Mouse (Mus musculus): Measurements from ENCODE around the gene Slc2a1. TPM values are rescaled to one million over a fixed set of nuclear protein-coding genes. Genes with fewer than 3 reads are reported as not detected.

The Slc2a1 gene
- polyA plus RNA-seq, 1 experiment from 2014 or later, result 158 TPM

DNA sequence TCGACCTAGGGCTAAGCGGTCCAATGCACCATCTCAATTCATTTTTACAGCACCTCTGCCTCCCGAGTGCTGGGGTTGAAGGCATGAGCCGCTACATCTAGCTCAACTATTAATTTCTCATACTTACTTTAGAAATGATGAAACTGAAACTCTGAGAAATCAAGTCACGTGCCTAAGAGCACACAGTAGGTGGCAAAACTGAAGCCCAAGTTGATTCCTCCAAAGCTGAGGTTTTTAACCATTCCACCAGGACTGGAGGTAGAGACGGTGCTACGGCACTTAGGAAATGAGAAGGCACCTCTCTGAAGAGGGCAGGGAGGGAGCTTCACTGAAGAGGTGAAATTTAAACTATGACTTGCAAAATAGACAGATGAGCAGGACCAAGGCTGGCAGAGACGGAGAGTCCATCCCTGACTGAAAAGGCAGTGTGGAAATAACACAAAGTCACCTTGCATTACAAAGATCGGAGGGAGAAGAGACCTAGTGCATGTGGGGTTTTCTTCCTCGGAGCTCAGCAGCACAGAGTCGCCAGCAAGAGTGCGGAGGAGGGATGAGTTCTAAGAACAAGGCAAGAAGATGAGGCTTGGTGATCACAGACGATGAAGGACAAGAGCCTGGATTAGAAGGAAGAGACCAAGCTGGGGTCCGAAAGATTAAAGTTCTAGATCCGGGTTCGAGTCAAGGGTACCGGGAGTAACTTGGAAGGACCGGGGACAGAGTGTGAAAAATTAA lies 64.6 kb downstream of the Slc2a1 start:
- H3K36me3 ChIP-seq (ENCODE audit: control insufficient read depth, insufficient read depth, low read length), result peaks cover 10% of the 10 kb centered on the region
- H3K9me3 ChIP-seq (ENCODE audit: control insufficient read depth, low read length), result no peaks in the 10 kb centered on the region
- H3K9ac ChIP-seq (ENCODE audit: low read length), result peak overlapping the region; percentile 87
- 47% methylated on average over 18 of the region's 18 CpGs for WGBS
- H3K27me3 ChIP-seq (ENCODE audit: control insufficient read depth, insufficient read depth, low read length), result no peaks in the 10 kb centered on the region
- H3K4me2 ChIP-seq, result peak overlapping the region; percentile 49
- no peak overlapping the region for H3K27ac ChIP-seq (ENCODE audit: low read depth, low read length)
- DNase-seq (ENCODE audit: low spot score, missing footprints) (peak; percentile 87), ATAC-seq (ENCODE audit: low FRiP score) (no peak)
- peaks cover 6% of the 10 kb centered on the region for H3K4me1 ChIP-seq (ENCODE audit: control insufficient read depth, insufficient read depth, low read length)
- peak overlapping the region; percentile 77 for H3K4me3 ChIP-seq (ENCODE audit: low read depth, low read length)

DNA sequence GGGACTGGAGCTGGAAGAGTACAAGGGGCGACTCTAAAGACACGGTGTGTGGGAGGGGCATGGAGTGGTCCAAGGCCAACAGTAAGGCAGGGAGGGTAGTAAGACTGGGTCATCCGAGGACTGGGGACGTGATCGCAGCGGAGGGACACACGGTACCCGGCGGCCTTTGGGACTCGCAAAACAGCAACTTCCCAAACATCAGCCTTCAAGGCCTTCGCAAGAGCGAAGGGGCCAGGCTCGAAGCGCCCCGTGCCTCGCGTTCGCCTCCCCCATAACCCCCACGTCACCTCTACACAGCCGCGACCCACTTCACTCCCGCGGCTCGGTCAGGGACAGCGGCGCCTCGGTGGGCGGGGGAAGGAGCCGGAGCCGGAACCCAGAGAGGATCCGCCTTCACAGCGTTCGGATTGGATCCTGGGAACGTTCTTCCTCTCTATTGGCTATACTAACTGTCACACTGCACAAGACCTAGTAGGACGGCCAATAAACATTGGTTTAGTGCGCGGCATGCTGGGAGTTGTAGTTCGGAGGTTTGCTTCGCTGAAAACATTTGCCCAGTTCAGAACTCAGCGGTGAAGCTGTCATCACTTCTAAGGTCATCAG lies 65.4 kb downstream of the Slc2a1 start, which contains the start of gene Zfp691:
TSS of gene Zfp691 (minus strand) at position 345 of the 603 bp plus-strand sequence.
- peaks cover 6% of the 10 kb centered on the region for H3K4me1 ChIP-seq (ENCODE audit: control insufficient read depth, insufficient read depth, low read length)
- H3K4me3 ChIP-seq (ENCODE audit: low read depth, low read length), result peak within 1 kb of the TSS; percentile 77
- H3K27ac ChIP-seq (ENCODE audit: low read depth, low read length), result no peak within 1 kb of the TSS
- 0% methylated on average over 40 of the region's 40 CpGs for WGBS
- peak; percentile 99 for DNase-seq (ENCODE audit: low spot score, missing footprints)
- H3K9ac ChIP-seq (ENCODE audit: low read length), result peak within 1 kb of the TSS; percentile 87
- no peaks in the 10 kb centered on the region for H3K27me3 ChIP-seq (ENCODE audit: control insufficient read depth, insufficient read depth, low read length)
- H3K9me3 ChIP-seq (ENCODE audit: control insufficient read depth, low read length), result no peaks in the 10 kb centered on the region
- H3K36me3 ChIP-seq (ENCODE audit: control insufficient read depth, insufficient read depth, low read length), result peaks cover 7% of the 10 kb centered on the region
- H3K4me2 ChIP-seq, result peak within 1 kb of the TSS; percentile 49
- ATAC-seq (ENCODE audit: low FRiP score), result peak; percentile 100

DNA sequence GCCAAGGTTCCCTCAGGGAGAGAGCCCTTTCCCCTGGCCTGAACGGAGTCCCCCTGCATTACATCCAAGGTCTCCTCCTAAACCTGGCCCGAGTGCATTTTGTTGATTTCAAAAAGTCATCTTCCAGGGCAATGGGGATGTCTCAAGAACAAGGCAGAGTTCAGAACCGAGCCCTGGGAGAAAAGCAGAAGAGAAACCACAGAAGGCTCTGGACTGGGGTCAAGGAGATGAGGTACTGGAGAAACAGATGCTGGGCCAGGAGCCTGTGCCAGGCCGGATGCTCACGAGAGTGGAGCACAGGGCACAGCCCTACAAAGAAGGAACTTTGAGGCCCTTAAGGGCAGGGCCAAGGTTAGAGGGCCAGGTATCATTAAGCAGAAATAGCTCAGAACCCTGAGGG lies 69.2 kb downstream of the Slc2a1 start:
- Histone ChIP-seq H3K36me3 (ENCODE audit: control insufficient read depth, insufficient read depth, low read length) (no peaks in the 10 kb centered on the region), H3K27ac (ENCODE audit: low read depth, low read length) (no peak overlapping the region), H3K4me2 (no peak overlapping the region), H3K9me3 (ENCODE audit: control insufficient read depth, low read length) (no peaks in the 10 kb centered on the region), H3K9ac (ENCODE audit: low read length) (no peak overlapping the region), H3K27me3 (ENCODE audit: control insufficient read depth, insufficient read depth, low read length) (no peaks in the 10 kb centered on the region), H3K4me1 (ENCODE audit: control insufficient read depth, insufficient read depth, low read length) (peaks cover 5% of the 10 kb centered on the region), H3K4me3 (ENCODE audit: low read depth, low read length) (no peak overlapping the region)
- WGBS, result 78% methylated on average over 5 of the region's 5 CpGs
- DNase-seq (ENCODE audit: low spot score, missing footprints), result no peak
- ATAC-seq (ENCODE audit: low FRiP score), result no peak

DNA sequence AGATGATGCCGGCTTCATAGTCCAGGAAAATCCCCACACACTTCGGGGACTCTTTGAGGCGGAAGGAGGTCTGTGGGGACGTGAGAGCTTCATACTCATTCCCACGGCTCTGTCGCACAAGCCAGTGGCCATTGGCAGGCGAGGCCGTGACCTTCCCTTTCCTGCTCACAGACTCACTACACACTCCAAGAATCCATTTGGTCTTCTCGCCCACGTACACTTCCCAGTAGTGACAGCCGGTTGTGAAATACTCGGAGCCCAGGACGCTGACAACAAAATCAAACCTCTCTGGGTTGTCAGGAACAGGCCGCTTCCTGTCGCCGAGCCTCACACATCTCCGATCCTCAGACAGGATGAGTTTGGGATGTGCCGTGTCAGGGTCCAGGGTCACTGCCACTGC lies 69.8 kb downstream of the Slc2a1 start:
- Histone ChIP-seq H3K4me2 (no peak overlapping the region), H3K4me1 (ENCODE audit: control insufficient read depth, insufficient read depth, low read length) (no peaks in the 10 kb centered on the region), H3K9me3 (ENCODE audit: control insufficient read depth, low read length) (no peaks in the 10 kb centered on the region), H3K27ac (ENCODE audit: low read depth, low read length) (no peak overlapping the region), H3K9ac (ENCODE audit: low read length) (no peak overlapping the region), H3K27me3 (ENCODE audit: control insufficient read depth, insufficient read depth, low read length) (no peaks in the 10 kb centered on the region), H3K4me3 (ENCODE audit: low read depth, low read length) (no peak overlapping the region), H3K36me3 (ENCODE audit: control insufficient read depth, insufficient read depth, low read length) (no peaks in the 10 kb centered on the region)
- DNase-seq (ENCODE audit: low spot score, missing footprints) (no peak), ATAC-seq (ENCODE audit: low FRiP score) (no peak)
- 82% methylated on average over 18 of the region's 18 CpGs for WGBS

DNA sequence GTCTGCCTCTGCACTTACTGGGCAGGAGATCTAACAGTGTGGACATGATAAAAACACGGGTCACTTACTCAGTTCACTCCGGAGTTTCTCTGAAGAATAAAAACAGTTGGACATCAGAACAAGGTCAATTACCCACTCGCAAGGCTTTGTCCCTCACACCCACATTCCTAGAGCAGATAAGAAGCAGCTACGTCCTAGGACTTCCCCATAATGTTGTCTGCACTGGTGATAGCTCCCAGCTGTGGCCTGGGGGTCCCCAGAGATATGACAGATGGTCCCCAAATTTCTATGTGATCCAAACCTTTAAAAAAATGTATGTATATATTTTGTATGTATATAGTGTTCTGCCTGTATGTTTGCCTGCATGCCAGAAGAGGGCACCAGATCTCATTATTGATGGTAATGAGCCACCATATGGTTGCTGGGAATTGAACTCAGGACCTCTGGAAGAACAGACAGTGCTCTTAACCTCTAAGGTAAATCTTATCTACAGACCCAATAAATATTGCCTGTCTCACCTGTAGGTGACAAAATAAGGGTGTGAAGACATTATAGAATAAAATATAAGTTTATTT lies 71.7 kb downstream of the Slc2a1 start:
- Histone ChIP-seq H3K4me1 (ENCODE audit: control insufficient read depth, insufficient read depth, low read length) (no peaks in the 10 kb centered on the region), H3K27ac (ENCODE audit: low read depth, low read length) (no peak overlapping the region), H3K36me3 (ENCODE audit: control insufficient read depth, insufficient read depth, low read length) (no peaks in the 10 kb centered on the region), H3K4me2 (no peak overlapping the region), H3K9me3 (ENCODE audit: control insufficient read depth, low read length) (no peaks in the 10 kb centered on the region), H3K27me3 (ENCODE audit: control insufficient read depth, insufficient read depth, low read length) (no peaks in the 10 kb centered on the region), H3K4me3 (ENCODE audit: low read depth, low read length) (no peak overlapping the region), H3K9ac (ENCODE audit: low read length) (no peak overlapping the region)
- no peak for DNase-seq (ENCODE audit: low spot score, missing footprints)
- 55% methylated on average over 4 of the region's 4 CpGs for WGBS
- no peak for ATAC-seq (ENCODE audit: low FRiP score)

DNA sequence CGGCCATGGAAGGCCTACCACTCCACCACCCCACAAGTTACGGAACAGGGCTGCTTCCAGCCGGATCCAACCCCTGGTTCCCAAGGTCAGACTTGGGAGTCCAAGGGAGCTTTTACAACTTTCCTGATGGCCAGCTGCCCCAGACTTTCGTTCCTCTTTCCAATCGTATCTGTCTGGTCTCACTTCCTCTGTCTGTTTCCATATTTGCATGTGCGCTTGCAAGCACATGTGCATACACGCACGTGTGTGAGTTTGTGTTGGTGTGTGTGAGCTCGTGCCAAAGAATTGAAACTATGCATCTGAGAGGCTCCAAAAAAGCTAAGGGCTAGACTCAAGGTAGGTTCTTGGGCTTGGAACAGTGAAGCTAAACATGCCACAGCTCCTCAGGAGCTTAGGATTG lies 72.9 kb downstream of the Slc2a1 start:
- ATAC-seq (ENCODE audit: low FRiP score) (no peak), DNase-seq (ENCODE audit: low spot score, missing footprints) (no peak)
- Histone ChIP-seq H3K4me2 (no peak overlapping the region), H3K27ac (ENCODE audit: low read depth, low read length) (no peak overlapping the region), H3K27me3 (ENCODE audit: control insufficient read depth, insufficient read depth, low read length) (no peaks in the 10 kb centered on the region), H3K9me3 (ENCODE audit: control insufficient read depth, low read length) (no peaks in the 10 kb centered on the region), H3K4me1 (ENCODE audit: control insufficient read depth, insufficient read depth, low read length) (no peaks in the 10 kb centered on the region), H3K36me3 (ENCODE audit: control insufficient read depth, insufficient read depth, low read length) (no peaks in the 10 kb centered on the region), H3K9ac (ENCODE audit: low read length) (no peak overlapping the region), H3K4me3 (ENCODE audit: low read depth, low read length) (no peak overlapping the region)
- WGBS, result 89% methylated on average over 9 of the region's 9 CpGs

DNA sequence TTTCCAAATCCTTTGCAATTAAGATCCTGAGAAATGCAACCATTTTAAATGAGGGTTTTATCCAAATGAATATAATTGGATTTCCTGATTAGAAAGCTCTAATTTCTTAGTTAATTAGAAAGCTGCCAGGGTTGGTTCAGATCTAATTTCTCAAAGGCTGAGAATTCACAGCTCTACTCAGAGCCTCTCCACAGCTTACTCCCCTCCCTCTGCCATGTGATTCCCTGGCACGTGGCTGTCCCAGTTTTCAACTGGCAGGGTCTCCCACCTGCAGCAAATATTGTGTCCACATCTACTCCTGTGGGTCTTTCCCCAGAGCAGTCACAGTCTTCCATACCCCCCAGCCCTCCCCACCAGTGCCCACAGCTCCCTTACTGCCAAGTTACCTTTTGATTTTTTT lies 75.0 kb downstream of the Slc2a1 start:
- H3K9me3 ChIP-seq (ENCODE audit: control insufficient read depth, low read length), result no peaks in the 10 kb centered on the region
- no peak overlapping the region for H3K4me3 ChIP-seq (ENCODE audit: low read depth, low read length)
- H3K27me3 ChIP-seq (ENCODE audit: control insufficient read depth, insufficient read depth, low read length), result no peaks in the 10 kb centered on the region
- H3K4me1 ChIP-seq (ENCODE audit: control insufficient read depth, insufficient read depth, low read length), result no peaks in the 10 kb centered on the region
- ATAC-seq (ENCODE audit: low FRiP score) (no peak), DNase-seq (ENCODE audit: low spot score, missing footprints) (no peak)
- no peak overlapping the region for H3K9ac ChIP-seq (ENCODE audit: low read length)
- no peak overlapping the region for H3K27ac ChIP-seq (ENCODE audit: low read depth, low read length)
- no peak overlapping the region for H3K4me2 ChIP-seq
- H3K36me3 ChIP-seq (ENCODE audit: control insufficient read depth, insufficient read depth, low read length), result no peaks in the 10 kb centered on the region
- 43% methylated on average over 1 of the region's 1 CpGs for WGBS

DNA sequence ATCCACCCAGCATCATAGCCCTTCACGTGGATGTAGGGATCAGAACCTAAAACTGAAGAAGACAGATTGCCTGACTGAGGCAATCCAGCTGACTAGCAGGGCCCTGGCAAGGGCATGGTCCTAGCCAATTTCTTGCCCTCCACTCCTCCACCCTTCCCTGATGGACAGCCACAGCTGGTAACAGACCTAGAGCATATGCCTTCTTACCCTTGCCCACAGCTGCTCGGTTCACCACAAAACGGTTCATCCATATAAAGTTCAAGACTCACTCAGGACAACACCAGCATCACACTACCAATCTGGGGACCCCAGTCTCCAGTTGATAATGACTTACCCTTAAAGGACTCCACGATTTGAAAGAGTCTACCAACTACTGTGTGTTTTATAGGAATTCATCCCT lies 77.3 kb downstream of the Slc2a1 start:
- Histone ChIP-seq H3K4me1 (ENCODE audit: control insufficient read depth, insufficient read depth, low read length) (no peaks in the 10 kb centered on the region), H3K4me3 (ENCODE audit: low read depth, low read length) (no peak overlapping the region), H3K4me2 (no peak overlapping the region), H3K36me3 (ENCODE audit: control insufficient read depth, insufficient read depth, low read length) (no peaks in the 10 kb centered on the region), H3K27ac (ENCODE audit: low read depth, low read length) (no peak overlapping the region), H3K27me3 (ENCODE audit: control insufficient read depth, insufficient read depth, low read length) (no peaks in the 10 kb centered on the region), H3K9ac (ENCODE audit: low read length) (no peak overlapping the region), H3K9me3 (ENCODE audit: control insufficient read depth, low read length) (no peaks in the 10 kb centered on the region)
- 82% methylated on average over 4 of the region's 4 CpGs for WGBS
- no peak for DNase-seq (ENCODE audit: low spot score, missing footprints)
- ATAC-seq (ENCODE audit: low FRiP score), result no peak
